Mouse (Mus musculus): ENCODE data around the gene Wdr26.

The Wdr26 gene

GRCm38 (mm10) chr1:181167816-181168215, 44.0 kb downstream of the Wdr26 start:
- no peak for DNase-seq (ENCODE audit: extremely low spot score)

DNA sequence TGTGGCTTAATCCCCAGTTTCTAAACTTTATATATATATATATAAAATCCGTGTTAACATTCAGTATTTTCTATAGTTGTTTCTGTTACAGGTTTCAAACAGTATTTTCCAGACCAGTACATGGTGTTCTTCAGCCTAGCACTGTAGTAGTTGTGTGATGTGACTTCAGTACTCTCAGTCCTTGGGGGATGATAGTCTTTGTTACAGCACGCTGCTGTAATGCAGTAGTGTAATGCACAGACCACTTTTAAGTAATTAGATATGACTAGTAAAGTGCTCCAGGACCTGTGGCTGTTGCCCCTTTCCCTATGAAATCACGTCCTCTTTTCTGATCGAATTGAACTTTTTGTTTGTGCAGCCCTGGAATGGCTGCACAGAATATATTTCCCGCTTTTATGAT, 60.3 kb downstream of the Wdr26 start:
- DNase-seq (ENCODE audit: extremely low spot score): no peak

GRCm38 (mm10) chr1:181150827-181151534, 60.8 kb downstream of the Wdr26 start:
- DNase-seq (ENCODE audit: extremely low spot score): peak; percentile 86

GRCm38 (mm10) chr1:181150431-181150826, 61.4 kb downstream of the Wdr26 start:
- no peak for DNase-seq (ENCODE audit: extremely low spot score)

DNA sequence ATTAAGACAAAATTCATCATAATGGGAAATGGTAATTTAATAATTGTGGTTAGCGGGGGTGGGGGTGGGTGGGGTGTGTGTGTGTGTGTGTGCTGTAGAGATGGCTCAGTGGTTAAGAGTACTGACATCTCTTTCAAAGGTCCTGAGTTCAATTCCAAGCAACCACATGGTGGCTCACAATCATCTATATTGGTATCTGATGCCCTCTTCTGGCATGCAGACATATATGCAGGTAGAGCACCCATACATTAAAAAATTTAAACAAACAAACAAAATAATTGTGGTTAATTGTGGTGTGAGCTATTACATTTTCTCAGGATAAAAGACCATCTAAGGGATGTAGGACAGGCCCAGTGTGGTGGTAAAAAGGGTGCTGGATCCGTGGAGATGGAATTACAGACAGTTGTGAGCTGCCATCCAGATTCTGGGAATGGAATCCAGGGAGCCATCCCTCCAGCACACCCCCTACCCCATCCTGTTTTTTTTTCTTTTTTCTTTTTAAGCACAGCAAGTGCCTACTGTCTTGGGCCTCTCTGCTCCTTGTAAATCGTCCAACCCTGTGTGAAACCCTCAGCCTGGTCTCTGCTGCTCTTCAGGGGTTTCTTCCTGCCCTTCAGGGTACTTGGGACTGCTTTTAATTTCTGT, 62.3 kb downstream of the Wdr26 start:
- DNase-seq (ENCODE audit: extremely low spot score): no peak

DNA sequence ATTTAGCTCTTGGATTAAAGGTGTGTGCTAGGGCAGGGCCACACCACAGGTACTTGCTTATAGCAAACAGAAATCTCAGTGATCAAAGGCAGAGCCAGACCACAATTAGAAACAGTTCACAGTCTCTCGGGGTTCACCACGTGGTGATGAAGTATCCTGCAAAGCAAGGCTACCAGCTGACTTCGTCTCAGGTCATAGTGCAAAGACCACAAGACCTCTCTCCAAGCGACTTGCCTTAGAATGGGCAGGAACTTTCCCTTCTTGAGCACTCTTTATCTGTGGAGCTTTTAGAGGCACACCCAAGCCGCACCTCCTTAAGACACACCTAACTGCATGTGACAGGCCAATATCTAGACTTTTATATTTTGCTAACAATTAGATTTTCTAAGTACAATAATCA, 63.3 kb downstream of the Wdr26 start:
- DNase-seq (ENCODE audit: extremely low spot score): no peak

DNA sequence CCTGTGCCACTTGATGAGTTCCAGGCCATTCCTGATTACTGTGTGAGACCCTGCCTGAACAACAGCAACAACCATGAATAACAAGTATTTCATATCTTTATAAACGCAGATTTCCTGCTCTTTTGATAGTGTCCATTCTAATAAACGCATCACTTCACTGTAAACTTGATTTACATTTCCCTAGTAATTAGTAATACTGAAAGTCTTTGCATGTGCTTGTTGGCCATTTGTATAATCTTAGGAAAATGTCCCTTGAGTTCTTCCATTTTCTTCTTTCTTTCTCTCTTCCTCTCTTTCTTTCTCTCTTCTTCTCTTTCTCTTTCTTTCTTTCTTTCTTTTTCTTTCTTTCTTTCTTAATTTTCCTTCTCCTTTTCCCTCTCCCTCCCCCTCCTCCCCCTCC, 65.6 kb downstream of the Wdr26 start:
- no peak for DNase-seq (ENCODE audit: extremely low spot score)

DNA sequence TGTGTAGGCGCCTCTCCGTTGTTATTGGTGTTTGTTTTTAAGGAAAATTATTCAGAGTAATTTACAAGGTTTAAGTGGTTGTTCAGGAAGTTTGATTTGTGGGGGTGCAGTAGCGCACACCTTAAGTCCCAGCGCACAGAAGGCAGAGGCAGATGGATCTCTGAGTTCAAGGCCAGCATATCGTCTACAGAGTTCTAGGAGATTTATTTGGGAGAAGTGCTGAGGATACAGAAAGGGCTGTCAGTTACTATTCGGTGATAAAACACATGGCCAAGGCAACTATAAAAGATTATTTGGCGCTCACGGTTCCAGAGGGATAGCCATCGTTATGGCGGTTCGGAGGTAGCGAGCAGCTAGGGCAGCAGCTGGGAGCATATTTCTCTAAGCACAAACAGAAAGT, 66.8 kb downstream of the Wdr26 start:
- DNase-seq (ENCODE audit: extremely low spot score): peak; percentile 3

GRCm38 (mm10) chr1:181143950-181144836, 67.6 kb downstream of the Wdr26 start, which contains the start of the genes Nvl and Cnih4:
TSS of gene Nvl (minus strand) at chr1:181144204.
TSS of gene Cnih4 (plus strand) at chr1:181144693.
- peak; percentile 97 for DNase-seq (ENCODE audit: extremely low spot score)

DNA sequence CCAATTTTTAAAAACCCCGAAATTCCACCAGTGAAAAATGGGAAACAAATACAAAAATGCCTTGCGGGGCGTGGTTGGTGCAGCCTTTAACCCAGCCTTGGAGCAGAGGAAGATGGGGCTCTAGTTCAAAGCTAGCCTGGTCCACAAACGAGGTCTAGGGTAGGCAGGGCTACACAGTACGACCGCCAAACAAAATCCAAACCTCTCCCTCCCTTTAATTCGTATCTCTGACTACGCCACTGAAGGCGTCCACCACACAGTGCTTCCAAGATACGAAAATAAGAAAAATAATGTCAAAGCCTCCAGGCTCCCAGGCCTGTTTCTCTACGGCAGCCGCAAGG, 68.2 kb downstream of the Wdr26 start:
- no peak for DNase-seq (ENCODE audit: extremely low spot score)

DNA sequence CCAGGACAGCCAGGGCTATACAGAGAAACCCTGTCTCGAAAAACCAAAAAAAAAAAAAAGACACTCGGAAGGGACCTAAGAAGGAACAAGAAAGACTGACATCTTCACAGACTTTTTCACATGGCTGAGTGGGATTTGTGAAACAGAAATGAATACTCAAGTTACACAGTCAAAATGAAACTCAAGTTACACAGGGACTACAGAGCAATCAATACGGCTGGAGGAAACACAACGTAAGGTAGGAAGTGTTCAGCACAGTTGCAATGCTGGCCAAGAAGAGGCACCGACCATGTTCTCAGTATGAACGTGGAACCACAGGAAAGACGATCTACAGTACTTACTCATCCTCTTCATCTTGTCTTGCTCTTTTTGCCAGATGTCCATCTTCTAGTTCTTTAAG, 73.1 kb downstream of the Wdr26 start:
- no peak for DNase-seq (ENCODE audit: extremely low spot score)

DNA sequence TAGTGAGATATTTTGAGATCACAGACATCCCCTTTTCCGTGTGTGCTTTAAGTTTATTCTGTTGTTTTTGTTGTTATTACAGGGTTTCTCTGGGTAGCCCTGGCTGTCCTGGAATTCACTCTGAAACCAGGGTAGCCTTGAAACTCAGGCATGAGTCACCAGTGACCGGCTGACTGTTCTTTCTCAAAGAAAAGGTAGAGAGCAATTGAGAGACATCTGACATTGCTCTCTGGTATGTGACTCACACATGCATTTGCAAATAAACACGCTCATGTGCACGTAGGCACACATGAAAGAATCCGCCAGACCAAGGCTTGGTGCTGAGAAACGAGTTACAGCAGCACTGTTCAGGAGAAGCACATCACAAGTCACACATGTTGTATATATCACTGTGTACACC, 79.9 kb downstream of the Wdr26 start:
- no peak for DNase-seq (ENCODE audit: extremely low spot score)

DNA sequence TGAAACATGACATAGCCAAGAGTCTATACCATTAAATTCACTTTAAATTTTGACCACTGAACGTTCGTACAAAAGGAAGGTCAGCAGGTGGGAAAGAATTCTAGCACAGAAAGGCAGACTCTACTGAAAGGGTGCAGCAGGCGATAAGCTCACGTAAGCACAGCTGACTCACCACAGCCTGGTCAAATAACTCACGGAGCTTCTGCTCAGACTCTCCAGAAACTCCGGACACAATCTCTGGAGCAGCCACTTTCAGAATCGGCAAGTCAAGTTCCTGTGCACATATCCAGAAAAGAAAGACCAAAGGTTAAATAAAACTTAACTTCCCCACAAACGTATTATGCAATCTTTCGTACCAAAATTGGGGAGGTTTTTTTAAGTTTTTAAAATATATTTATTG, 85.0 kb downstream of the Wdr26 start:
- no peak for DNase-seq (ENCODE audit: extremely low spot score)

DNA sequence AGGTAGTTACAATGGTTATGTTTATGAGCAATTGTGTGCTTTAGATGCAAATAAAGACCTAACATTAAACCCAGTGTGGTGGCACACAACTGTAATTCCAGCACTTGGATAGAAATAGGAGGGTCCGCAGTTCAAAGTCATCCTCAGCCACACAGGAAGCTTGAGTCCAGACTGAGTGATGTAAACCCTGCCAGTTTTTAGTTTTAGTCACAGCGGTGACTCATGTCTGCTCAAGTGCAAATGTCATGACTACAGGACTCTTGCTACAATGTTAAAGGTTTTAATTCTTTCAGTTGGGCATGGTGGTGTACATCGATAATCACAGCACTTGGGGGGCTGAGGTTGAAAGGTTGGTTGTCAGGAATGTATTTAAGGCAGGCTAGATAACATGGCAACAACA, 85.9 kb downstream of the Wdr26 start:
- no peak for DNase-seq (ENCODE audit: extremely low spot score)

- no peak for DNase-seq (ENCODE audit: extremely low spot score)
Measured at GRCm38 (mm10) chr1:181124145-181124544, 87.7 kb downstream of the Wdr26 start.

All from embryo, embryonic 9.5 days (tissue).